Mouse (Mus musculus): ENCODE results near the gene Hrh1. TPM values are rescaled to one million over a fixed set of nuclear protein-coding genes. Genes with fewer than 3 reads are reported as not detected.

Hrh1 gene
- polyA plus RNA-seq, 1 experiment from 2014 or later: 1.9 TPM

GRCm38 (mm10) chr6:114458191-114458590 lies 60.5 kb downstream of the Hrh1 start:
- WGBS: 92% methylated on average over 5 of the region's 5 CpGs
- Histone ChIP-seq H3K4me1 (ENCODE audit: control insufficient read depth, insufficient read depth, low read depth, low read length) (no peaks in the 10 kb centered on the region), H3K27ac (ENCODE audit: low read depth, low read length) (no peak overlapping the region), H3K4me2 (ENCODE audit: low read length) (no peak overlapping the region), H3K9ac (ENCODE audit: low read depth, low read length) (no peak overlapping the region), H3K27me3 (replicated peaks; ENCODE audit: control insufficient read depth, insufficient read depth, low read length) (0 out of 2 replicates have a peak, but pooled peaks cover 2% of the 10 kb centered on the region), H3K4me3 (ENCODE audit: low read length) (no peak overlapping the region), H3K9me3 (ENCODE audit: control insufficient read depth, low read length) (no peaks in the 10 kb centered on the region), H3K36me3 (ENCODE audit: control insufficient read depth, insufficient read depth, low read length) (no peaks in the 10 kb centered on the region)
- no peak for ATAC-seq

GRCm38 (mm10) chr6:114459969-114460368 lies 62.2 kb downstream of the Hrh1 start:
- 35% methylated on average over 2 of the region's 2 CpGs for WGBS
- Histone ChIP-seq H3K27ac (ENCODE audit: low read depth, low read length) (no peak overlapping the region), H3K36me3 (ENCODE audit: control insufficient read depth, insufficient read depth, low read length) (no peaks in the 10 kb centered on the region), H3K4me1 (ENCODE audit: control insufficient read depth, insufficient read depth, low read depth, low read length) (no peaks in the 10 kb centered on the region), H3K9ac (ENCODE audit: low read depth, low read length) (no peak overlapping the region), H3K4me3 (ENCODE audit: low read length) (no peak overlapping the region), H3K9me3 (ENCODE audit: control insufficient read depth, low read length) (no peaks in the 10 kb centered on the region), H3K27me3 (replicated peaks; ENCODE audit: control insufficient read depth, insufficient read depth, low read length) (0 out of 2 replicates have a peak, but pooled peaks cover 2% of the 10 kb centered on the region), H3K4me2 (ENCODE audit: low read length) (no peak overlapping the region)
- ATAC-seq: no peak

GRCm38 (mm10) chr6:114461536-114461935 lies 63.8 kb downstream of the Hrh1 start:
- Histone ChIP-seq H3K9ac (ENCODE audit: low read depth, low read length) (no peak overlapping the region), H3K27me3 (replicated peaks; ENCODE audit: control insufficient read depth, insufficient read depth, low read length) (0 out of 2 replicates have a peak, but pooled peaks cover 2% of the 10 kb centered on the region), H3K36me3 (ENCODE audit: control insufficient read depth, insufficient read depth, low read length) (no peaks in the 10 kb centered on the region), H3K9me3 (ENCODE audit: control insufficient read depth, low read length) (no peaks in the 10 kb centered on the region), H3K4me2 (ENCODE audit: low read length) (no peak overlapping the region), H3K4me1 (ENCODE audit: control insufficient read depth, insufficient read depth, low read depth, low read length) (no peaks in the 10 kb centered on the region), H3K27ac (ENCODE audit: low read depth, low read length) (no peak overlapping the region), H3K4me3 (ENCODE audit: low read length) (no peak overlapping the region)
- ATAC-seq: no peak

- no peak overlapping the region for H3K9ac ChIP-seq (ENCODE audit: low read depth, low read length)
- 0 out of 2 replicates have a peak, but pooled peaks cover 2% of the 10 kb centered on the region for H3K27me3 ChIP-seq (replicated peaks; ENCODE audit: control insufficient read depth, insufficient read depth, low read length)
- H3K9me3 ChIP-seq (ENCODE audit: control insufficient read depth, low read length): no peaks in the 10 kb centered on the region
- ATAC-seq: no peak
- H3K27ac ChIP-seq (ENCODE audit: low read depth, low read length): no peak overlapping the region
- 21% methylated on average over 4 of the region's 4 CpGs for WGBS
- no peak overlapping the region for H3K4me3 ChIP-seq (ENCODE audit: low read length)
- no peaks in the 10 kb centered on the region for H3K4me1 ChIP-seq (ENCODE audit: control insufficient read depth, insufficient read depth, low read depth, low read length)
- H3K4me2 ChIP-seq (ENCODE audit: low read length): no peak overlapping the region
- H3K36me3 ChIP-seq (ENCODE audit: control insufficient read depth, insufficient read depth, low read length): no peaks in the 10 kb centered on the region
These were observed 65.0 kb downstream of the Hrh1 start for GRCm38 (mm10) chr6:114462747-114463146.

GRCm38 (mm10) chr6:114473541-114473940 lies 75.8 kb downstream of the Hrh1 start:
- 34% methylated on average over 5 of the region's 5 CpGs for WGBS
- no peaks in the 10 kb centered on the region for H3K4me1 ChIP-seq (ENCODE audit: control insufficient read depth, insufficient read depth, low read depth, low read length)
- no peaks in the 10 kb centered on the region for H3K27me3 ChIP-seq (replicated peaks; ENCODE audit: control insufficient read depth, insufficient read depth, low read length)
- no peak overlapping the region for H3K4me2 ChIP-seq (ENCODE audit: low read length)
- no peak overlapping the region for H3K4me3 ChIP-seq (ENCODE audit: low read length)
- no peak overlapping the region for H3K9ac ChIP-seq (ENCODE audit: low read depth, low read length)
- no peak overlapping the region for H3K27ac ChIP-seq (ENCODE audit: low read depth, low read length)
- no peaks in the 10 kb centered on the region for H3K36me3 ChIP-seq (ENCODE audit: control insufficient read depth, insufficient read depth, low read length)
- no peak for ATAC-seq
- no peaks in the 10 kb centered on the region for H3K9me3 ChIP-seq (ENCODE audit: control insufficient read depth, low read length)

GRCm38 (mm10) chr6:114474059-114474458 lies 76.3 kb downstream of the Hrh1 start:
- H3K36me3 ChIP-seq (ENCODE audit: control insufficient read depth, insufficient read depth, low read length): no peaks in the 10 kb centered on the region
- no peak overlapping the region for H3K4me3 ChIP-seq (ENCODE audit: low read length)
- no peak overlapping the region for H3K4me2 ChIP-seq (ENCODE audit: low read length)
- no peak overlapping the region for H3K27ac ChIP-seq (ENCODE audit: low read depth, low read length)
- no peaks in the 10 kb centered on the region for H3K4me1 ChIP-seq (ENCODE audit: control insufficient read depth, insufficient read depth, low read depth, low read length)
- WGBS: 92% methylated on average over 3 of the region's 3 CpGs
- no peaks in the 10 kb centered on the region for H3K27me3 ChIP-seq (replicated peaks; ENCODE audit: control insufficient read depth, insufficient read depth, low read length)
- ATAC-seq: no peak
- H3K9ac ChIP-seq (ENCODE audit: low read depth, low read length): no peak overlapping the region
- no peaks in the 10 kb centered on the region for H3K9me3 ChIP-seq (ENCODE audit: control insufficient read depth, low read length)

GRCm38 (mm10) chr6:114474911-114475310 lies 77.2 kb downstream of the Hrh1 start:
- Histone ChIP-seq H3K4me3 (ENCODE audit: low read length) (no peak overlapping the region), H3K9me3 (ENCODE audit: control insufficient read depth, low read length) (no peaks in the 10 kb centered on the region), H3K36me3 (ENCODE audit: control insufficient read depth, insufficient read depth, low read length) (no peaks in the 10 kb centered on the region), H3K9ac (ENCODE audit: low read depth, low read length) (no peak overlapping the region), H3K4me1 (ENCODE audit: control insufficient read depth, insufficient read depth, low read depth, low read length) (no peaks in the 10 kb centered on the region), H3K27me3 (replicated peaks; ENCODE audit: control insufficient read depth, insufficient read depth, low read length) (no peaks in the 10 kb centered on the region), H3K4me2 (ENCODE audit: low read length) (no peak overlapping the region), H3K27ac (ENCODE audit: low read depth, low read length) (no peak overlapping the region)
- 74% methylated on average over 4 of the region's 4 CpGs for WGBS
- no peak for ATAC-seq

- Histone ChIP-seq H3K4me3 (ENCODE audit: low read length) (no peak overlapping the region), H3K27me3 (replicated peaks; ENCODE audit: control insufficient read depth, insufficient read depth, low read length) (no peaks in the 10 kb centered on the region), H3K27ac (ENCODE audit: low read depth, low read length) (no peak overlapping the region), H3K4me1 (ENCODE audit: control insufficient read depth, insufficient read depth, low read depth, low read length) (no peaks in the 10 kb centered on the region), H3K9me3 (ENCODE audit: control insufficient read depth, low read length) (no peaks in the 10 kb centered on the region), H3K4me2 (ENCODE audit: low read length) (no peak overlapping the region), H3K9ac (ENCODE audit: low read depth, low read length) (no peak overlapping the region), H3K36me3 (ENCODE audit: control insufficient read depth, insufficient read depth, low read length) (no peaks in the 10 kb centered on the region)
- 0 out of 2 replicates have a peak, but pooled peaks have one; percentile 40 for ATAC-seq
- WGBS: 29% methylated on average over 4 of the region's 4 CpGs
These were observed 81.0 kb downstream of the Hrh1 start for GRCm38 (mm10) chr6:114478771-114479170.

GRCm38 (mm10) chr6:114479644-114480410 lies 82.1 kb downstream of the Hrh1 start:
- Histone ChIP-seq H3K27me3 (replicated peaks; ENCODE audit: control insufficient read depth, insufficient read depth, low read length) (no peaks in the 10 kb centered on the region), H3K4me1 (ENCODE audit: control insufficient read depth, insufficient read depth, low read depth, low read length) (no peaks in the 10 kb centered on the region), H3K4me2 (ENCODE audit: low read length) (no peak overlapping the region), H3K4me3 (ENCODE audit: low read length) (no peak overlapping the region), H3K36me3 (ENCODE audit: control insufficient read depth, insufficient read depth, low read length) (no peaks in the 10 kb centered on the region), H3K9me3 (ENCODE audit: control insufficient read depth, low read length) (no peaks in the 10 kb centered on the region), H3K27ac (ENCODE audit: low read depth, low read length) (no peak overlapping the region), H3K9ac (ENCODE audit: low read depth, low read length) (no peak overlapping the region)
- WGBS: 92% methylated on average over 16 of the region's 16 CpGs
- no peak for ATAC-seq

All from hindbrain, embryonic 16.5 days (tissue).